Mouse (Mus musculus) liver, adult 2 months (tissue): ENCODE results near the gene Dock2.

Experiments used
- CTCF ChIP-seq: fragments of 200-500 bp; IDR thresholded peaks from 2 replicates; pipeline ENCODE4 v1.5.1; 2011; ENCODE audit warnings: low read depth, low read length, control low read depth
- POLR2A ChIP-seq: fragments of 200-500 bp; IDR thresholded peaks from 2 replicates; pipeline ENCODE4 v1.6.1; 2011; ENCODE audit warnings: low read length, control low read depth; ENCODE audit not compliant: insufficient read depth; ENCODE audit errors: extremely low read depth

- TF ChIP-seq CTCF: no peak
- TF ChIP-seq POLR2A: no peak
Measured at GRCm38 (mm10) chr11:34525096-34525891, 258.4 kb downstream of the Dock2 start.
